Mouse (Mus musculus) thymus, postnatal 36 days (tissue): ENCODE measurements at regions not wholly inside any gene's neighbourhood (a gene's known extent, or its start where the extent isn't known, plus 50 kb on each side); places are given as distances from the start of the nearest gene placed in this dataset.

ENCODE experiments used
- DNase-seq, 2 experiments: peaks; one replicate each; pipeline ENCODE4 v3.0.0; 2022; ENCODE audit warnings: mixed read lengths in 2 of 2

DNA sequence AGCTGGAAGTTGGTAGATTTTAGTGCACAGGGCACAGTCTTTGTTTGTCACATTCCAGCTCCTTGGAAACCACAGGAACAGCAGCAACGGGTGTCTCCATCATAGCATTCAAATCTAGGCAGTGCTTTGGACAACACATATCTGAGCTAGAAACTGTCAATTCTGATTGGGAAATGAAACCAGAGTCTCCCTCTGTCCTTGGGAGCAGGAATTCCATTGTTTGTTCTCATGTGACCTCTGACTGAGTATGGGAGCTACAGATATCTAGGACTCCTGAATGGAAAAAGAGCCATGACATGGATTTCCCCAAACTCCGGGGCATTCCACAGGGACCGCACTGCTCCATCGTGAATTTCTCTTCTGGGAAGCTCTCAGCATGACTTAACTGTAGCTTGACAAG is 205.5 kb upstream of the Rasgrp1 start:
- DNase-seq: no peak

DNA sequence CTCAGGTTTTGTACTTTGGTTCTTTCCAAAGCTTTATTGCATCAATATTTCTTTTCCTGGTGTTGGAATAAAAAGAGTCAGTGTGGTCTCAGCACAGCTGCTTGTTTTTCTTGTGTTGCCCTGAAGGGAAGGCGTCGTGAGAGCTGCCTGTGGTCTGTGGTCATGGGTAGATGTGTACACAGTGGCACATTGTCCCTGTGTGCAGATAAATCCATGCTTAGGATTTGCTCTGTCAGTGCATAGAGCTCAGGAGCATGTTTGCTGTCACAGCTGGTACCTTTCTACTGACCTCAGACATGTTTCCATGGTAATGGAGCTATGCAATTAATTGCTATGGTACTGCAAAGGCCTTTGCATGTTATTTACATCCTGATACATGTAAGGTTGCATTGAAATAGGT is 213.5 kb upstream of the Rasgrp1 start:
- DNase-seq: no peak

DNA sequence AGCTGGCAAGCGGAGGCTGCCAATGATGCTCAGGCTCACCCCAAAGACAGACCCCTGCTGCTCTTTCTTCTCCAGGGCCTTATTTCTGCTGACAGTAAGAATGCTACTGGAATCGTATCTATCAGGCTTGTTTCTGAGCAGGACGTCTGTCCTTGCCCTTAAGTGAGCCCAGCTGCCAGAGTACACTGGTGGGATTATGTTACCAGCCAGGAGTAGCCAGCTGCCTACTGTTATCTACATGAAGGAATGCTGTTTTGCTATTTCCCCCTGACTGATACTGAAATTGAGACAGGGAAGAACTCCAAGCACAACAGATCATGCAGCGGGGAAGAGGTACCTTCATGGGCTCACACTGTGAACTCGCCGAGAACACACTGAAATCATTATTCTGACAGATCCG is 228.2 kb upstream of the Rasgrp1 start:
- DNase-seq: no peak

DNA sequence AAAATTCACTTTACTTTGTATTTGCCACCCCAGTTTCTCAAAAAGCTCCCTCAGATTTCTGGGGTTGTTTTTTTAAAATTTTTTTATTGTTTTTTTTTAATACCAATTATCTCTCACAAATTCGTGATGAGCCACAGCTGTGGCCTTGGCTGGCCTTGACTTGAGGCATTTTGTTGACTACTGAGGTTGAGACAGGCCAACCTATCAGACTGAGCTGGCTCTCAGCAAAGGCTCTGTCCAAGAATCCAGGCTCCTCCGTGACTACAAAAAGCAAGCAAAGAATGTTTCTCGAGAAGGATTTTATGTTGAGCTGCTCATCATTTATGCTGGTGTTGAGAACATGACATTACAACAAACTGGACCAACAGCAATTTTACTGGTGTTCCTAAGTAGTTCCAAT is 244.6 kb upstream of the Rasgrp1 start:
- no peak for DNase-seq

DNA sequence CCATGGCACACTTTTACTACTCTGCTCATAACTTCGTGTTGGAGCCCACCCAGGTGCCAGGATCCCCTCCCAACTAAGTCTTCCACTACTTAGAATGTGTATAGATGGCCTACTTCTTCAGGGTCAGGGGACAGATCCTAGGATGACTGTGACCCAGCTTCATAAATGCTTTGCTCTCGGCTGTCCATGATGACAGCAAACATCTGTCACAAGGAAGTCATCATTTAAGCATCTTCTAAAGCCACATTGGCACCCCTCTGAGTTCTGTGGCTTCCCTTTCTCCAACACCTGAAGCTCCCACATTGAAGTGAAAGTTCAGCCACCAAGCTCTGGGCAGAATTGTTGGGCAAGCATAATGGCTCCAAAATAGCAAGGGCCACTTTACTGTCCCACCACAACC is 252.2 kb upstream of the Rasgrp1 start:
- DNase-seq: no peak

DNA sequence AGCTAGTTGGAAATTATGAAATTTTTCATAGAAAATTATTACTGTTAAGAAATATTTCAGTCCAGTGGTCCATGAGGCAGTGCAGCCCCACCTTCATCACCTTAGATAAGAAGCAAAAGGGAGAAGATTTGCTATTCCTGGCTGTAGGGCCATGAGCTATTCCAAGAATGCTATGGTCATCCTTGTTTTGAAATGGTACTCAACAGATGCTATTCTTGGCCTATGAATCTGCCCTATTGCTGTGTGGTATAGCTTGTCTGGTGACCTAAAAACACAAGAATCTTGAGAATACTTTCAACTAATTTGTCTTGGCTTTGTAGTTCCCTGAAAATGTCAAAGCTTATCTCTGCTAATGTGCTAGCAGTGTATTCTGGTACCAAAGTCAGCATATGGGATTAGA is 254.8 kb upstream of the Rasgrp1 start:
- no peak for DNase-seq

DNA sequence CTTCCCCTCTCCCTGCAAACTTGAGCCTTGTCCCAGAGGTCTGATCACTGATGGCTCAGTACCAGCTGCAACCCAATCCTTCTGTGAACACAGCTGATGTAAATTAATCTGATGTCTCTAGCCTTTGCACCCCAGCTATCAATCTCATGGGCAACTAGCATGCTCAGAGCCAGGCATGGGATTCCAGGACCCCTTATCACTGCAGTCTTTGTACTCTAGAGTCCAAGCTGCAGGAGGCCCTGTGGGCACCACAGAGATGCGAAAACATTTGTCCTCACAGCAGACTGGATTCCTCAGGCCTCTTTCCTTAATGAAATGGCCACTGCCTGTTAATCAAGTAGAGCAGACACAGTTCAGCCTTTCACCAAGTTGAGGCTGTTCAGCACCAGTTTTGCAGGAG is 272.0 kb upstream of the Rasgrp1 start:
- DNase-seq: no peak

DNA sequence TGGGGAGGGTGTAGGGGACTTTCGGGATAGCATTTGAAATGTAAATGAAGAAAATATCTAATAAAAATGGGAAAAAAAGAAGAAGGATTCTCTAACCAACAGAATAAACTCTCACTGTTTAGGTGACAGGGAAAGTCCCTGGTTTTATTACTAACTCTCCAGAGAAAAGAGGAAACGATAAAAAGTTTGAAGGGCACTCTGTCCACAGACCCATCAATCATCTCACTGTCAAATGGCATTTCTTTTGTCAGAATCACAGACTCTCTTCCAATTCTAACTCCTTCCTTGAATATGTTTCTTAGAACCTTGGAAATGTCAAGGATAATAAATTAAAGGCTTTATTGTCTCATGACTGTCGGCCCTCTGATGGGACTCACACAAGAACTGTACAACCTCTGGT is 275.3 kb upstream of the Rasgrp1 start:
- DNase-seq: no peak

DNA sequence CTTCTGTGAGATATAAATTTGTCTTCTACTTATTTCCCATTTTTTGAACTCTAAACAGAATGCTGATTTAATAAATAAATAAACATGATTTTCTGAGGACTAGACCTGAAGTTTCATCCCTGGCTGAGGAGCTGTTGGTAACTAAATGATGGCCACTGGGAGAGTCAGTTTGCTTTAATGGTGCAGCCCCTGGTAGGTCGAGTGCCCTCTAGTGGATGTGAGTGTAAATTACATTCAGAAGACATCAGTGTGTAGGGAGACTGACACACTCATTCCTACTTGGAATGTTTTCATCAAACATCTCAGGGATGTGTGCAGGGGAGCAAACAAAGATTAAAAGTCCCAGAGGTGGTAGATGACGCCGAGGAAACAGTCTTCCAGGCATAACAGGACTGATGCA is 281.2 kb upstream of the Rasgrp1 start:
- DNase-seq: no peak

DNA sequence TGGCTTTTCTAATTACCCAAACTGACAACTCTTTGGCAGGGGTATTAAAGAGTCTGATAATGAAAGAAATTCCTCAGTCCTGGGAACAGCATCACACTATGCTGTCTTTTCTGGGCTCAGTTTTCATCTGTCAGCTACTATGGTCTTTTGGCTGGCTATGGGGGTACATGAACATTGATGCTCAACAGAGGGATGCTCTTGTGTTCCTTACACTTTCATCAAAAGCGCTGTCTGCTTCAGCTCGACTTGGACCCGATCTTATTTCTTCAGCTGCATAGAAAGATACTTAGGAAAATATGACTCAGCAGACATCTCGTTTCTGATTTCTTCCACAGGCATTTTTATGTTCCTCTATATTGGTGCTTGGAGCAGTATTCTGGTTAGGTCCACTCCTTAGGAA is 292.1 kb upstream of the Rasgrp1 start:
- DNase-seq: no peak

DNA sequence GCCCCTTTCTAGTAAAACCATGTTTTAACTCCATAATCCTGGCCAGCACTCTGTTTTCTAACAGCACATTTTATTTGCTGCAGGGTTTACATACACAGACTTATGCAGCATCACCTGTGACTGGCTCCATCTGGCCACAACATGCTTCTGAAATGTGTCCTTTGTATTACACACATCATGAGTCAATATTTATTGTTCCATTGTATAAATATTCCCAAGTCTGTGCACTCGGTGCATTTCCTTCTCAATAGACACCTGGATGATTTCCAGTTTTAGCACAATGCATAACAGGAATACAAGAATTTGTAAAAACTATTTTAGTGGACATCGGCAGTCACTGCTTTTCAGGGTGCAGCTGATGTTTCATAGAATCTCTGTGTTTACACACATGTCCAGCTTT is 294.6 kb upstream of the Rasgrp1 start:
- no peak for DNase-seq

DNA sequence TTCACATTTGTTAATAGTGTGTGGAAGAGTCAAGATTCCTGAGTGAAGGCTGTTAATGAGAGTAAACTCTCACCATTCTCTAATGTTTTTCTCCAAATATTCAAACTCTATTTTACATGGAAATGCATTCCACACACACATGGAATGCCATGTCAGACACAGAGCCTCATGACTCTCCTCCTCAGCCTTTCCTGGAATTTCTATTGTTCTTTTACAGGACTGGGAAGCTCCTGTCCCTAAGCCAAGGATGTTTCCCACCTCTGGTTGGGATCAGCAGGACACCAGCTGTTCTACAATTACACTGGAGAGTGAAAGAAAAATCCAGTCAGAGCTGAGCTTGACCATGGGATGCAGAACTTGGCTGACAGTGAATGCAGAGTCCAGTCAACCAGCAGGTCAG is 309.3 kb upstream of the Rasgrp1 start:
- DNase-seq: no peak

DNA sequence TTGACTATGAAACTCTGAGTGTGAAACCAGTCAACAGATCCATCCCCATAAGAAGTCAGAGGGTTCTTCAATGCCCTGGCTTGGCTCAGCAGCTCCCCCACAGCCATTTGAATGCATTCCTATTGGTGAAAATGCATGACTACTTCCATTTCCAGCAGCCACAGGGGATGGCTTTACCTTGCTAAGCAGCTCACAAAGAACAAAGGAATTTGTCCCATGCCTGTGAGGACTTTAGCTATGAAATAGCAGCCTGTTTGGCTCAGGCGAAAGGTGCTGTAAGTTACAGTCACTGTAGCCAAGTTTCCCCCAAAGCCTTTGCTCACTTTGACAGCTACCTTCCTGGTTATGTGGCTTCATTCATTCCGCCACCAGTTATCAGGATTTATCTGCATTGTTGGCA is 309.8 kb upstream of the Rasgrp1 start:
- DNase-seq: no peak

DNA sequence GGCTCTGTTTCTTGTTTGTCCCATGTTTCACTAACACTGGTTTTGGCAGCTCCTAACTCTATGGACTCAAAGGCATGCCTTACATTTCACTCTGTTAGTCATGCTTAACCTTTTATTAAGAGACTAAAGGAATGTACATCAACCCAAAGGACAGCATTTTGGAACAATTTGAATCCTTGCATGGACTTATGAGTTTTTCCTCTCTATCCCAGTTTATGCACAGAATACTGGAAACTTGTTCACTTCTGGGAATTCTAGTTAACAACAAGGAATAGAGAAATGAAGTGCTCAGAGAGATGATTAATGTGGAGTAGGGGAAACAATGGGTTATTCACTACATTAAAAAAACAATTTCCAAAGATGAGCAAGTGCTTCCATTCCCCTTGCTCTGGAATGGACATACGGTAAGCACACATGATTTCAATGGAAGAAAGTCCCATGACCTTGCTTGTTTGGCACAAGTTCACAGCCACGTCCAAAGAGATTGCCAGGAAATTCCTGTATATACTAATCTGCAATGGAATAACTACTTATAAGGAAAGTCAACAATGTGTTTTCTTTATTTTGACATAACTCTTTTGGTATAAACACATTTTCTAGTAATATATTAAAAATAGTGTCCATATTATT is 313.9 kb upstream of the Rasgrp1 start:
- DNase-seq: no peak

DNA sequence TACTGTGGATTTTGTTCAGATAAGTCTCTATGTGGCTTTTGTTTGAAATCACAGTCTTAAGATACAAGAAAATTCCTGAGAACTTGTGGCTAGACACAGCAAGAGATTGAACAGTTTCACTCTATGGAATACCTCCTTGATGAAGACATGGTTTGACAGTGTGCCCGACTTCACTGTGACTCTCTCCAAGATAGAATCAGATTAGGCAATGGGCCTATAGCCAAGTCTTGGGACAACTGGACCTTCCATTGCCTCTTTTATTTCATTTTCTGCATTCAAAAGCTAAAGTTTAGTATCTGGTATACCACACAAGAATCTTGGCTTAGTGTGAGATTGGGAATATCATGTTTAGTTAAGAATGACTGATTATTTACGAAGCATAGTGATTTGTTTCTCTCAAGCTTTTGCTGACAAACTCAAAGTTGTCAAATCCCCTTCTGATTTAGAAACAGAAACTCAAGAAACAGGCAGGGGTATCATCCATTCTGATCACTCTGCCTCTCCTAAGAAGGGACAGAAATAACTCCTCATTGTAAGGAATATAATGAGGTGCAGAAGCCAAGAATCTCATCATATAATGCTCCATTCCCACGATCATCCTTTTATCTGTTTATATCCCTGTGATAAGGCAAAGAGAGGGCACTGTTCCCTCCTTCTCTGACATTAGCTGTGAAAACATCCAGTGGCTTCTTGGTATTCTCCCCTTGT is 317.6 kb upstream of the Rasgrp1 start:
- no peak for DNase-seq

DNA sequence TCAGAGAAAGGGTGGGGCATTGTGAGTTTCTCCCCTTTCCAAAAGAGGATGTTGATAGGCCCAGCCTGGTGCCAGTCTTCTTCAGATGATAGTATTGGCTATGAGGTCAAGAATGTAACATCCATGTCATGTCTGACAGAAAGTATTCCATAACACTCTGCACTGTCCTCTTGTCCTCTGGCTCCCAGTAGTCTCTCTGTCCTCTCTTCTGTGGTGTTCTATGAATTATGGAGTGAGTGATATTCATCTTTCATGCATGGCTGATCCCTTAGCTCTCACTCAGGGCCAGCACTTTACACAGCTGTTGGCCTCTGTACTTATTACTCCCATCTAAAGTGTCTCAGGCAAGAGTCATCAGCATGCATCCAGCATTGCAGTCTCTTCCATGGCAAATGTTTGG is 319.9 kb upstream of the Rasgrp1 start:
- DNase-seq: no peak

DNA sequence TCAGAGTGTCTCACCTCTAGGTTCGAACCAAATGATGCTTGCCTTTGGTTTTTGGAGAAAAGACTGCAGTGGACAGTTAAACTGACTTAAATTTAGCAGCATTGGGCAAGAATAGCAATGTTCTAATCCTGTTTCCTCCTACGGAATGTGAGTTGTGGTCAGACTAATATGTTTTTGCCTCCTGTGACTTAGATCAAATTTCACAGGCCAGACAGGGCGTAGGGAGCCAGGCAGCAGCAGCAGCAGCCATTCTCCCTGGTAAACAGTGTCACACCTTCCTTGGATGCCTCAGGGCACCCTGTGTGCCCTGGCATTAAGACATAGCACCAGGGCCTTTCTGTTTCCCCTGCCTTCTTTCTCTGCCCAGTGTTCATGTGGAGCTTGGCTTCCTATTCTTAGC is 323.7 kb upstream of the Rasgrp1 start:
- DNase-seq: no peak

DNA sequence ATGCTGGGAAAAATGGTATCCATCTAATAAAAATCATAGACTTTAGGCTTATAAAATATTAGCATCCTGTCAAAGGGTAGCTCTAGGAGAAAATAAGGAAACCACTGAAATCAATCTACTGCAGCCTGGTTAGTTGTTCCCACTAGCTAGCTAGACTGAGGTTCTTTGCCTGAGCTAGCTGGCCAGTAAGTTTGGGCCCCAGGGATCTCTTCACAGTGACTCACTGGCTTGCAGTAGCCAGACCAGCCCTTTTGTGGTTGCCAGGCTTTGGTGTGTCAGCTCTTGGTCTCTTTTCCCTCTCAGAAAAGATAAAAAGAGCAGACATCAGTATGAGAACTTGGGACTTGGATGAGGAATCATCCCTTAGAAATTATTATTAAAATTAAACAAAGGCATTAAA is 325.3 kb upstream of the Rasgrp1 start:
- no peak for DNase-seq

DNA sequence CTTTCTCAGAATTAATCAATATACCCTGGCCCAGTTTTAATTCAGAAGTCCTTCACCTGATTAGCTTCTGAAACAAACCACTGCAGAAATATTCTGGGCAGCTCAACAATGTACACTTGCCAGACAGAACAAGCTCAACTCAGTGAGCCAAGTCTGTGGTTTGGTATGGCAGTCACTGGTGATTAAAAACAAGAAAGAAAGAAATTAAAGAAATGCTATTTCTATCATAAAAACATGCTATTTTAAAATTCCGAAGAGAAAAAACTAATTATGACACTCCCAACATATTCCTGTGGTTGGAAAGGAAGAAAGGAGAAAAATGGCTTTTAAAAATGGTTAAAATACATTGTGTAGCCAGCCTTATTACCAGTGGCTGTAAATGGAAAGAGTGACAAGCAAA is 332.1 kb upstream of the Rasgrp1 start:
- no peak for DNase-seq

DNA sequence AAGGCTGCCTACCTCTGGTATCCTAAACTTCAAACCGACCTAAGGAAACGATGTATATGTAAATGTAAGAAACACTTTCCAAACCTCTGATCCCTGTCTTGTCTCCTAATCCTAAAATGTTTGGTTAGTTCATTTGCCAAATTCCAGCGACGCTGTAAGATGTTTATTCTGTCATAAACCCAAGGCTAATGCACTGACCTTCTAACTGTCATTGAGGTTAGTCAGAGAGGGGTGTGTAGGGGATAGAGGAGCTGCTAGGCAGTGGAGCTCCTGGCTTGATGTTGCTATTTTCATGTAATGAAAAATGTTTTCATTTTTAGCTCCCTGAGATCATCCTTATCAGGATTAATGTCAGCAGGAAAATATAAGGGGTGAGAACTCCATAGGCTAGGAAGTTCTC is 335.8 kb upstream of the Rasgrp1 start:
- no peak for DNase-seq

DNA sequence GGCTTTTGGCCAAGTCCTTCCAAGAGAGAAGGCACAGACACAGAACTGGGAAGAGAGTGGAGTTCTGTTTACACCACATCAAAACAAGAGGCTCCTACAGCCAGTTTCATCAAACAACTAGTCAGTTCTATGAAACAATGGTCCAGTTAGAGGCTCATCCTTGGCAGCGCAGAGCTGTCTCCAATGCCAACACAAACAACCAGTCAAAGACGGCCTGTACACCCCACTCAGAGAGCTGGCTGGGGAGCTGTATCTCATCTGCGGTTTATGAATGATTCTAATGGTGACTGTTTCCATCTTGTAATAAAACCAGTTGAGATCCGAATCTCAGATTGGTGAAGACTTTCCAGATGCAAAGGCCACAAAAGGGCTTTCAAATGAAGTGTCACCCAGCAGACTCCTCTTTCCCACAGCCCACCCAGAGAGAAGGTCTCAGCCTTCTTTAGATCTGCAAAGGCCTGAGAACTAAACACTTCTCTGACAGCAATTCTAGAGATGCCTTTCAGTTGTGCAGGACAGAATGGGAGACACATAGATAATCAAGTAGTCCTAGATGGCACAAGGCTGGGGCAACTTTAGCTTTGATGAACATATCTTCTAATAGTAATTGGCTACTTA is 343.1 kb upstream of the Rasgrp1 start:
- no peak for DNase-seq

DNA sequence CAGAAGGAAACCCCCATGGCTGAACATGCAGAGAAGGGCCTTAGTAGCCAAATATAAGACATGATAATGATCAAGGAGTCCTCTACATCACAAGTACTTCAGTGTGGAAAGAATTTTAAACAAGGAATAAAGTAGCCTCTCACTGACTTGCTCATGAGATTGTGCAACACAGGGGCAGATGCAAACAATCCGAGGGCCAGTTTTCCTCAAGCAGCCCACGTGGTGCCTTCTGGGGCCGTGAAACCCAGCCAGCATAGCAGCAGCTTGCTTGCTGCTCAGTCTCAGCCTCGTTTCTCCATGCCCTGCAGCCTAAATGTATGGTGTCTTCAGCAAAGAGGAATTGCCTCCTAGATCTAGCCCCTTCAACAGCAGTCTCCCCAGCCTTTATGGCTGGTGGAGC is 350.7 kb upstream of the Rasgrp1 start:
- DNase-seq: no peak

DNA sequence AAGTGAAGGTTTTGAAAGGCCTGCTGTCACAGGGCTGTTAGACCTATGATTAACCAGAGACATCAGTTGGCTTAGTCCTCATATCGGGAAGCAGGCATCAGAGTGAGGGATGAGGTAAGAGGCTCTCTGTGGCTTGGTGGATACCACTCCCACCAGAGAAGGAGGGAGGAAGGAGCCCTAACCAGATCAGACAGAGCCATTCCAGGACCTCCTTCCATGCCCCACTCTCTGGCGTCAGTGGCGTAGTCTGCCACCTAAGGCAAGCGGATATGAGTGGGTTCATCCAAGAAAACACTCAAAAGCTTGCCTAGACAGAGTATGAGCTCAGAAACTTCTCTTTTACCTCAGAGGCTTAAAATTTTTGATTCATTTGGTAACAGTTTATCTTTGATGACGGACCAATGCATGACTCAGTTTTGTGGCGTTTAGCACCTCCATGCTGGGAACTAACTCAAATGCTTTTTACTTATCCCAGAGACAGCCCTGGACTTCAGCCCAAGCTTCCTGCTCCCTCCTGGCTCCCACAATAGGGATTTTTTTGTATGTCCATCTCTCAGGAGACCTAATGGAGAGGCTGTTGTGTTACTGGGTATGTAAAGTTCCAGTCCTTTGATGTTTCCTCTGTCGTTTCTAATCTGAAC is 367.5 kb upstream of the Rasgrp1 start:
- DNase-seq: no peak

DNA sequence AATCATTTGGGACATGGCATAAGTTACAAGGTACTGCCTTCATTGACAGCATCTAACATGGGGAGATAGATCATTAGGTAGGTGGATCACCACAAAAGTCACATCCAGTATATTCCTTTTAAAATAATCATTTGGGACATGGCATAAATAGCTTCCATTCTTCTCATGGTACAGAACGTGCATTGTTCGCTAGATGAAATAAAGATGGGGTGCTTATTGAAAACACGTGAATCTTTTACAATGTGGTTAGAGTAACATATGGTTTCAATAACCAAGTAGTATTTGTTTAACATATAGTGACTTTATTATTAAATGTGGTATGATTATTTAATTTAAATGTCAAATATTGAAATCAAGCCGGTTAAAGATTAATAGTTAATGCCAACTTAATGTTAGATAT is 381.3 kb upstream of the Rasgrp1 start:
- DNase-seq: no peak
